Mouse (Mus musculus) midbrain, embryonic 11.5 days (tissue): Measurements from ENCODE around the gene Dpf3. TPM values are rescaled to one million over a fixed set of nuclear protein-coding genes. Genes with fewer than 3 reads are reported as not detected.
A peak's percentile ranks its signal among the peaks of the same experiment; 100 is the strongest.

Experiments used
- ATAC-seq: fragments of 200-750 bp; cut with Nextera tagmentation; 2 replicates; pipeline ENCODE4 v1.8.0; 2017; ENCODE audit warnings: moderate TSS enrichment, moderate library complexity; ENCODE audit not compliant: low FRiP score
- DNase-seq: peaks from one replicate; pipeline ENCODE4 v3.0.0; 2015; ENCODE audit warnings: low spot score; ENCODE audit errors: missing footprints
- H3K27ac ChIP-seq: fragments of 300-500 bp; sonication (generic); 2 replicates; pipeline ENCODE4 v1.5.1; 2014; ENCODE audit warnings: low read depth, low read length
- H3K27me3 ChIP-seq: fragments of 300-500 bp; sonication (generic); 2 replicates; pipeline ENCODE4 v1.6.1; 2014; ENCODE audit warnings: mild to moderate bottlenecking, low read length, moderate library complexity, mixed read lengths; ENCODE audit not compliant: control insufficient read depth, insufficient read depth
- H3K36me3 ChIP-seq: fragments of 300-500 bp; sonication (generic); 2 replicates; pipeline ENCODE4 v1.6.1; 2014; ENCODE audit warnings: mild to moderate bottlenecking, low read length, moderate library complexity, mixed read lengths; ENCODE audit not compliant: control insufficient read depth, insufficient read depth
- H3K4me1 ChIP-seq: fragments of 300-500 bp; sonication (generic); 2 replicates; pipeline ENCODE4 v1.6.1; 2014; ENCODE audit warnings: low read length; ENCODE audit not compliant: control insufficient read depth, insufficient read depth
- H3K4me2 ChIP-seq: fragments of 300-500 bp; sonication (generic); 2 replicates; pipeline ENCODE4 v1.6.1; 2014; ENCODE audit warnings: mild to moderate bottlenecking, moderate library complexity
- H3K4me3 ChIP-seq: fragments of 300-500 bp; sonication (generic); 2 replicates; pipeline ENCODE4 v1.5.1; 2014; ENCODE audit warnings: low read depth, low read length
- H3K9ac ChIP-seq: fragments of 300-500 bp; sonication (generic); 2 replicates; pipeline ENCODE4 v1.6.1; 2014; ENCODE audit warnings: low read length
- H3K9me3 ChIP-seq: fragments of 300-500 bp; sonication (generic); 2 replicates; pipeline ENCODE4 v1.6.1; 2016; ENCODE audit warnings: low read length; ENCODE audit not compliant: control insufficient read depth
- WGBS: fragments of 180-500 bp; shearing (Covaris S2); extraction: QIAGEN DNeasy Blood & Tissue Kit; methylation state at CpG from one replicate; pipeline ENCODE4 v1.1.7; 2014; 5-methylcytosine and 5-hydroxymethylcytosine counted together
- polyA plus RNA-seq: library from polyadenylated mRNA; unstranded; fragments of >200 nt; fragmentation: Nextera tagmentation; extraction: Ambion mirVana; gene quantifications from 2 replicates; pipeline ENCODE4 v1.2.1, GENCODE M21; 2014

Dpf3 gene
- polyA plus RNA-seq, 1 experiment from 2014 or later, result 11.3 TPM

GRCm38 (mm10) chr12:83337776-83338149, 149.8 kb downstream of the Dpf3 start:
- Histone ChIP-seq H3K9me3 (no peaks in the 10 kb centered on the region), H3K36me3 (no peaks in the 10 kb centered on the region), H3K4me2 (no peak overlapping the region), H3K27me3 (no peaks in the 10 kb centered on the region), H3K4me3 (no peak overlapping the region), H3K9ac (no peak overlapping the region), H3K4me1 (peaks cover 10% of the 10 kb centered on the region), H3K27ac (peak overlapping the region; percentile 42; the same call in 1 of the 2 replicates)
- DNase-seq (peak; percentile 70), ATAC-seq (no peak)
- 58% methylated on average over 7 of the region's 7 CpGs for WGBS

- DNase-seq (peak; percentile 84), ATAC-seq (no peak)
- Histone ChIP-seq H3K4me1 (peaks cover 10% of the 10 kb centered on the region), H3K9ac (no peak overlapping the region), H3K4me2 (no peak overlapping the region), H3K36me3 (no peaks in the 10 kb centered on the region), H3K27me3 (no peaks in the 10 kb centered on the region), H3K27ac (peak overlapping the region; percentile 42; the same call in 1 of the 2 replicates), H3K4me3 (no peak overlapping the region), H3K9me3 (no peaks in the 10 kb centered on the region)
- 42% methylated on average over 13 of the region's 13 CpGs for WGBS
Measured at GRCm38 (mm10) chr12:83337077-83337775, 150.3 kb downstream of the Dpf3 start.

- 86% methylated on average over 7 of the region's 7 CpGs for WGBS
- H3K27me3 ChIP-seq, result no peaks in the 10 kb centered on the region
- H3K9me3 ChIP-seq, result no peaks in the 10 kb centered on the region
- ATAC-seq (no peak), DNase-seq (no peak)
- no peaks in the 10 kb centered on the region for H3K4me1 ChIP-seq
- no peak overlapping the region for H3K9ac ChIP-seq
- no peak overlapping the region for H3K4me2 ChIP-seq
- H3K36me3 ChIP-seq, result no peaks in the 10 kb centered on the region
- H3K27ac ChIP-seq, result no peak overlapping the region
- H3K4me3 ChIP-seq, result no peak overlapping the region
Measured at GRCm38 (mm10) chr12:83330056-83330455, 157.5 kb downstream of the Dpf3 start.

GRCm38 (mm10) chr12:83328899-83329298, 158.6 kb downstream of the Dpf3 start:
- ATAC-seq (no peak), DNase-seq (no peak)
- H3K27me3 ChIP-seq, result no peaks in the 10 kb centered on the region
- 88% methylated on average over 13 of the region's 13 CpGs for WGBS
- H3K4me1 ChIP-seq, result no peaks in the 10 kb centered on the region
- H3K9ac ChIP-seq, result no peak overlapping the region
- no peaks in the 10 kb centered on the region for H3K36me3 ChIP-seq
- no peak overlapping the region for H3K27ac ChIP-seq
- no peaks in the 10 kb centered on the region for H3K9me3 ChIP-seq
- H3K4me2 ChIP-seq, result no peak overlapping the region
- no peak overlapping the region for H3K4me3 ChIP-seq

GRCm38 (mm10) chr12:83328491-83328890, 159.0 kb downstream of the Dpf3 start:
- Histone ChIP-seq H3K4me2 (no peak overlapping the region), H3K27me3 (no peaks in the 10 kb centered on the region), H3K36me3 (no peaks in the 10 kb centered on the region), H3K9ac (no peak overlapping the region), H3K9me3 (no peaks in the 10 kb centered on the region), H3K4me3 (no peak overlapping the region), H3K27ac (no peak overlapping the region), H3K4me1 (no peaks in the 10 kb centered on the region)
- 68% methylated on average over 4 of the region's 4 CpGs for WGBS
- ATAC-seq (no peak), DNase-seq (no peak)

GRCm38 (mm10) chr12:83327451-83327850, 160.1 kb downstream of the Dpf3 start:
- H3K27me3 ChIP-seq, result no peaks in the 10 kb centered on the region
- ATAC-seq, result no peak
- WGBS, result 92% methylated on average over 1 of the region's 1 CpGs

GRCm38 (mm10) chr12:83320725-83321124, 166.8 kb downstream of the Dpf3 start:
- Histone ChIP-seq H3K9ac (no peak overlapping the region), H3K36me3 (no peaks in the 10 kb centered on the region), H3K9me3 (no peaks in the 10 kb centered on the region), H3K27ac (no peak overlapping the region), H3K4me2 (no peak overlapping the region), H3K4me1 (no peaks in the 10 kb centered on the region), H3K27me3 (no peaks in the 10 kb centered on the region), H3K4me3 (no peak overlapping the region)
- 89% methylated on average over 3 of the region's 3 CpGs for WGBS
- DNase-seq (no peak), ATAC-seq (no peak)

More at GRCm38 (mm10) chr12:83327451-83327850, 160.1 kb downstream of the Dpf3 start:
- Histone ChIP-seq H3K36me3 (no peaks in the 10 kb centered on the region), H3K9me3 (no peaks in the 10 kb centered on the region), H3K27ac (no peak overlapping the region), H3K9ac (no peak overlapping the region), H3K4me2 (no peak overlapping the region), H3K4me1 (no peaks in the 10 kb centered on the region), H3K4me3 (no peak overlapping the region)
- DNase-seq, result no peak

- no peak for ATAC-seq
- H3K27ac ChIP-seq, result no peak overlapping the region
Measured at GRCm38 (mm10) chr12:83317646-83318443, 169.7 kb downstream of the Dpf3 start.

GRCm38 (mm10) chr12:83314666-83315065, 172.8 kb downstream of the Dpf3 start:
- no peaks in the 10 kb centered on the region for H3K9me3 ChIP-seq
- ATAC-seq (no peak), DNase-seq (no peak)
- 78% methylated on average over 7 of the region's 7 CpGs for WGBS
- no peak overlapping the region for H3K9ac ChIP-seq
- no peaks in the 10 kb centered on the region for H3K4me1 ChIP-seq
- H3K4me2 ChIP-seq, result no peak overlapping the region
- no peak overlapping the region for H3K4me3 ChIP-seq
- H3K27me3 ChIP-seq, result no peaks in the 10 kb centered on the region
- H3K36me3 ChIP-seq, result no peaks in the 10 kb centered on the region
- H3K27ac ChIP-seq, result no peak overlapping the region

More at GRCm38 (mm10) chr12:83317646-83318443, 169.7 kb downstream of the Dpf3 start:
- Histone ChIP-seq H3K27me3 (no peaks in the 10 kb centered on the region), H3K4me1 (no peaks in the 10 kb centered on the region), H3K9me3 (no peaks in the 10 kb centered on the region), H3K9ac (no peak overlapping the region), H3K4me2 (no peak overlapping the region), H3K4me3 (no peak overlapping the region), H3K36me3 (no peaks in the 10 kb centered on the region)
- 72% methylated on average over 8 of the region's 8 CpGs for WGBS
- no peak for DNase-seq
